In the genomic region with DNA sequence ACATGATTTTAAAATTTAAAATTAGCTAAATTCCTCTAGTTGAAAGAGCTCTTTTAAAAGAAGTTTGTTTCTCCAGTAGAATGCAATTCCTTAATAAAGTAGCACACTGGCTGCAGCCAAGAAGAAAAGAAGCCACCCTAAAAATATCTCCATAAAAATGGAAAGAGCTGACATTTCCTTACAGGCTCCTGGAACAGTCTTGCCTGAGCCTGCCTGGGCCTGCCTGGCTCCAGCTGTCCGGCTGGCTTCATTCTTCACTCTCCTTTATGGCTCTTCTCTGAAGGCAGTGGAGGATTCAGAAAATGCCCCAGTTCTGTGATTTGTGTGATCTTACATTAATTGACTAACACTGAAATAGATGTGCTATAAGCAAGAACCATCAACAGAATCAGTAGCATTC, we compare ENCODE assay signal across 14 mouse cellular contexts.
A peak's percentile ranks its signal among the peaks of the same experiment; 100 is the strongest.
DNase-seq lines count a peak whose midpoint lies in the region; ATAC-seq lines count a peak whose summit lies in the region.
"Had no signal": no experiment of that assay in that cellular context is flagged by ENCODE, and none has a peak within 500 bp of the region (broad histone marks: within the 10 kb centered on the region; RNA-seq: fewer than 3 reads in every experiment).

No protein-coding gene starts in this region.

- no peak for ATAC-seq in inflammation-experienced regulatory T-cells, adult 6 months
- no peak for ATAC-seq in megakaryocyte progenitor cell, adult 5-6 weeks (replicated peaks; ENCODE audit: poor library complexity)
- ATAC-seq: forebrain, embryonic 13.5 days; intestine, embryonic 15.5 days had no signal

- intact Hi-C loops in gastrocnemius, postnatal 36 days (cut with DNase I), result no loop called here

- peak; percentile 1 for DNase-seq in gastrocnemius, adult 18-20 months (ENCODE audit: low spot score)
- no peak for DNase-seq in gastrocnemius, postnatal 36 days
- DNase-seq in cerebellum, adult 8-10 months, result peak; percentile 18
- DNase-seq in left cerebral cortex, adult 18-20 months (ENCODE audit: low spot score in 2 of 2), result peak; percentile 34 to 53
- peak; percentile 38 for DNase-seq in right cerebral cortex, postnatal 25 days
- no peak for DNase-seq in embryo, embryonic 11 days
- DNase-seq: adrenal gland, postnatal 14 days; gastrocnemius, postnatal 14 days; kidney, postnatal 10 days; lung, postnatal 10 days had no signal

Comparison
In these comparisons a context has a peak if more than half of its experiments do, and no peak if none do; other contexts are left out.
1. DNase-seq: peak in gastrocnemius, adult 18-20 months (single experiment), cerebellum, adult 8-10 months (single experiment), left cerebral cortex, adult 18-20 months (2 of 2) and right cerebral cortex, postnatal 25 days (single experiment); none in gastrocnemius, postnatal 36 days (0 of 2) and embryo, embryonic 11 days (single experiment).